Mouse (Mus musculus): ENCODE results near the gene Ctu2. TPM values are rescaled to one million over a fixed set of nuclear protein-coding genes. Genes with fewer than 3 reads are reported as not detected.

The Ctu2 gene
- total RNA-seq (2012; rRNA removed) (40.4 and 55.7 TPM in 2 replicates), total RNA-seq (2014; rRNA removed) (23.8 and 27.9 TPM in 2 replicates), polyA plus RNA-seq (2012; ENCODE audit: insufficient read length, low read depth) (63.1 and 80.6 TPM in 2 replicates)

GRCm38 (mm10) chr8:122475580-122476320 lies at the start of gene Ctu2, which contains the start of gene Rnf166:
Gene Ctu2 (plus strand): TSS chr8:122476143.
Gene Rnf166 (minus strand): TSS chr8:122476064.
- peak within 1 kb of the TSS; percentile 86 for H3K9ac ChIP-seq (ENCODE audit: insufficient read depth, low read depth)
- dilution Hi-C loops (cut with MboI; ENCODE audit: extremely low pct_ligation_motif_present, extremely low pct_unique_long_range_greater_than_20kb, low sequenced_read_pairs): no loop called here
- peaks cover 15 to 37% of the 10 kb centered on the region in 2 experiments for H3K4me1 ChIP-seq (ENCODE audit: control insufficient read depth in 1 of 2, insufficient read depth in 2 of 2)
- peaks cover 17% of the 10 kb centered on the region for H3K79me2 ChIP-seq (replicated peaks; ENCODE audit: control insufficient read depth, extremely low read depth, insufficient read depth, poor library complexity, severe bottlenecking)
- H3K4me3 ChIP-seq (replicated peaks in 1 of 3; ENCODE audit: low read depth in 2 of 3, low read length in 2 of 3, poor library complexity in 1 of 3): peak within 1 kb of the TSS; percentile 81 to 99 (median 94)
- peaks cover 35 to 65% of the 10 kb centered on the region in 2 experiments for H3K36me3 ChIP-seq (replicated peaks in 1 of 2; ENCODE audit: control insufficient read depth in 1 of 2, insufficient read depth in 1 of 2, low read length in 1 of 2)
- in situ Hi-C loops (cut with MboI; ENCODE audit: low pct_ligation_motif_present, low pct_unique_long_range_greater_than_20kb, low sequenced_read_pairs): no loop called here
- no peaks in the 10 kb centered on the region for H3K27me3 ChIP-seq (replicated peaks)
- peak; percentile 83 for DNase-seq (ENCODE audit: extremely low read depth)
- H3K9me3 ChIP-seq (replicated peaks; ENCODE audit: low read length): no peaks in the 10 kb centered on the region
- TF ChIP-seq CHD2 (IDR thresholded peaks at IDR 0.05; ENCODE audit: low read length) (0 out of 2 replicates have a peak, but pooled peaks have one; percentile 21), SMC3 (IDR thresholded peaks at IDR 0.05; ENCODE audit: low read depth, low read length) (peak; percentile 3; the same call in 1 of the 2 replicates), EP300 (IDR thresholded peaks at IDR 0.05; ENCODE audit: low read length) (no peak), POLR2A (IDR thresholded peaks at IDR 0.05; ENCODE audit: low read depth, low read length) (peak; percentile 70), NRF1 (IDR thresholded peaks at IDR 0.05; ENCODE audit: low read depth, low read length) (peak; percentile 70), MAX (IDR thresholded peaks at IDR 0.05; ENCODE audit: low read length) (peak; percentile 86), JUND (conservative IDR thresholded peaks at IDR 0.05; ENCODE audit: low read depth, low read length) (no peak), NELFE (IDR thresholded peaks at IDR 0.05; ENCODE audit: low read depth, low read length) (peak; percentile 76), POLR2AphosphoS2 (IDR thresholded peaks at IDR 0.05; ENCODE audit: low read depth, low read length) (no peak), MXI1 (IDR thresholded peaks at IDR 0.05; ENCODE audit: low read depth, low read length) (peak; percentile 100), ZKSCAN1 (IDR thresholded peaks at IDR 0.05; ENCODE audit: borderline replicate concordance, low read depth, low read length) (peak; percentile 34; the same call in 1 of the 2 replicates), KAT2A (IDR thresholded peaks at IDR 0.05; ENCODE audit: insufficient replicate concordance, low read length) (peak; percentile 82; the same call in 1 of the 2 replicates), ZC3H11A (IDR thresholded peaks at IDR 0.05; ENCODE audit: low read depth, low read length) (no peak), BHLHE40 (IDR thresholded peaks at IDR 0.05; ENCODE audit: low read depth, low read length) (no peak; the same call in 1 of the 2 replicates), RAD21 (IDR thresholded peaks at IDR 0.05; ENCODE audit: low read depth, low read length) (no peak), JUN (IDR thresholded peaks at IDR 0.05; ENCODE audit: insufficient read depth, low read depth, low read length) (no peak), MYC (IDR thresholded peaks at IDR 0.05; ENCODE audit: low read depth, low read length) (peak; percentile 59; the same call in 1 of the 2 replicates), MEF2A (IDR thresholded peaks at IDR 0.05; ENCODE audit: borderline replicate concordance, low read depth, low read length) (no peak; the same call in none of the 2 replicates), RCOR1 (conservative IDR thresholded peaks at IDR 0.05; ENCODE audit: low read depth, low read length) (no peak), CTCF (conservative IDR thresholded peaks at IDR 0.05 in 1 of 2, IDR thresholded peaks at IDR 0.05 in 1 of 2; ENCODE audit: low read depth in 2 of 2, low read length in 2 of 2) (no peak), ELF1 (IDR thresholded peaks at IDR 0.05; ENCODE audit: low read depth, low read length) (peak; percentile 80), IRF4 (IDR thresholded peaks at IDR 0.05; ENCODE audit: low read depth, low read length) (peak; percentile 46; the same call in 1 of the 2 replicates), E2F4 (IDR thresholded peaks at IDR 0.05; ENCODE audit: insufficient replicate concordance, low read depth, low read length) (no peak), UBTF (IDR thresholded peaks at IDR 0.05; ENCODE audit: low read depth, low read length) (no peak), SIN3A (IDR thresholded peaks at IDR 0.05; ENCODE audit: low read length) (peak; percentile 99), MAZ (IDR thresholded peaks at IDR 0.05; ENCODE audit: low read depth, low read length) (0 out of 2 replicates have a peak, but pooled peaks have one; percentile 20), MAFK (IDR thresholded peaks at IDR 0.05; ENCODE audit: insufficient replicate concordance, low read length) (no peak), GABPA (IDR thresholded peaks at IDR 0.05; ENCODE audit: insufficient replicate concordance, low read depth, low read length) (peak; percentile 98), PAX5 (IDR thresholded peaks at IDR 0.05; ENCODE audit: low read length) (no peak), TCF12 (IDR thresholded peaks at IDR 0.05; ENCODE audit: low read depth, low read length) (peak; percentile 81), ZMIZ1 (IDR thresholded peaks at IDR 0.05; ENCODE audit: low read depth, low read length) (peak; percentile 69; the same call in 1 of the 2 replicates), CHD1 (IDR thresholded peaks at IDR 0.05; ENCODE audit: low read depth, low read length) (no peak), ETS1 (conservative IDR thresholded peaks at IDR 0.05; ENCODE audit: low read depth, low read length) (peak; percentile 41; the same call in 1 of the 2 replicates), USF1 (IDR thresholded peaks at IDR 0.05; ENCODE audit: low read depth, low read length) (no peak), TBP (conservative IDR thresholded peaks at IDR 0.05; ENCODE audit: low read depth, low read length) (no peak), USF2 (conservative IDR thresholded peaks at IDR 0.05; ENCODE audit: low read depth, low read length) (no peak), ZNF384 (IDR thresholded peaks at IDR 0.05; ENCODE audit: low read depth, low read length) (no peak), HCFC1 (IDR thresholded peaks at IDR 0.05; ENCODE audit: low read depth, low read length) (peak; percentile 87)
- H3K27ac ChIP-seq (ENCODE audit: insufficient read depth, low read depth): no peak within 1 kb of the TSS
- H3K4me2 ChIP-seq (ENCODE audit: insufficient read depth, low read depth, poor library complexity, severe bottlenecking): peak within 1 kb of the TSS; percentile 74

Measured in CH12.LX (cell line).